Mouse (Mus musculus) neural tube, embryonic 11.5 days (tissue): ENCODE data around the gene Nrg4. TPM values are rescaled to one million over a fixed set of nuclear protein-coding genes. Genes with fewer than 3 reads are reported as not detected.
A peak's percentile ranks its signal among the peaks of the same experiment; 100 is the strongest.

Experiments
- ATAC-seq: fragments of 200-750 bp; cut with Nextera tagmentation; 2 replicates; pipeline ENCODE4 v1.8.0; 2017; ENCODE audit warnings: moderate number of reproducible peaks, mild to moderate bottlenecking, moderate TSS enrichment, moderate library complexity; ENCODE audit not compliant: insufficient read depth, low FRiP score, low TSS enrichment
- DNase-seq: peaks from one replicate; pipeline ENCODE4 v3.0.0-alpha.2; 2015; ENCODE audit warnings: low spot score
- H3K27ac ChIP-seq: fragments of 300-500 bp; sonication (generic); 2 replicates; pipeline ENCODE4 v1.5.1; 2014; ENCODE audit warnings: low read depth, mild to moderate bottlenecking, low read length
- H3K27me3 ChIP-seq: fragments of 300-500 bp; sonication (generic); 2 replicates; pipeline ENCODE4 v1.6.1; 2014; ENCODE audit warnings: mild to moderate bottlenecking, low read length, mixed read lengths; ENCODE audit not compliant: control insufficient read depth, insufficient read depth
- H3K36me3 ChIP-seq: fragments of 300-500 bp; sonication (generic); 2 replicates; pipeline ENCODE4 v1.6.1; 2014; ENCODE audit warnings: mild to moderate bottlenecking, low read length, moderate library complexity, mixed read lengths; ENCODE audit not compliant: control insufficient read depth, insufficient read depth
- H3K4me1 ChIP-seq: fragments of 300-500 bp; sonication (generic); 2 replicates; pipeline ENCODE4 v1.6.1; 2014; ENCODE audit warnings: low read length, mixed read lengths; ENCODE audit not compliant: control insufficient read depth, insufficient read depth
- H3K4me2 ChIP-seq: fragments of 300-500 bp; sonication (generic); 2 replicates; pipeline ENCODE4 v1.6.1; 2014; ENCODE audit warnings: low read depth, mild to moderate bottlenecking, moderate library complexity
- H3K4me3 ChIP-seq: fragments of 300-500 bp; sonication (generic); 2 replicates; pipeline ENCODE4 v1.5.1; 2014; ENCODE audit warnings: low read depth, low read length
- H3K9ac ChIP-seq: fragments of 300-500 bp; sonication (generic); 2 replicates; pipeline ENCODE4 v1.6.1; 2014; ENCODE audit warnings: mild to moderate bottlenecking, low read length
- H3K9me3 ChIP-seq: fragments of 300-500 bp; sonication (generic); 2 replicates; pipeline ENCODE4 v1.6.1; 2016; ENCODE audit warnings: low read length; ENCODE audit not compliant: control insufficient read depth
- WGBS: fragments of 180-500 bp; shearing (Covaris S2); extraction: QIAGEN DNeasy Blood & Tissue Kit; methylation state at CpG from one replicate; pipeline ENCODE4 v1.1.7; 2014; 5-methylcytosine and 5-hydroxymethylcytosine counted together
- polyA plus RNA-seq: library from polyadenylated mRNA; unstranded; fragments of >200 nt; fragmentation: Nextera tagmentation; extraction: Ambion mirVana; gene quantifications from 2 replicates; pipeline ENCODE4 v1.2.1, GENCODE M21; 2014

Gene Nrg4
- polyA plus RNA-seq, 1 experiment from 2014 or later, result 1.1 TPM

DNA sequence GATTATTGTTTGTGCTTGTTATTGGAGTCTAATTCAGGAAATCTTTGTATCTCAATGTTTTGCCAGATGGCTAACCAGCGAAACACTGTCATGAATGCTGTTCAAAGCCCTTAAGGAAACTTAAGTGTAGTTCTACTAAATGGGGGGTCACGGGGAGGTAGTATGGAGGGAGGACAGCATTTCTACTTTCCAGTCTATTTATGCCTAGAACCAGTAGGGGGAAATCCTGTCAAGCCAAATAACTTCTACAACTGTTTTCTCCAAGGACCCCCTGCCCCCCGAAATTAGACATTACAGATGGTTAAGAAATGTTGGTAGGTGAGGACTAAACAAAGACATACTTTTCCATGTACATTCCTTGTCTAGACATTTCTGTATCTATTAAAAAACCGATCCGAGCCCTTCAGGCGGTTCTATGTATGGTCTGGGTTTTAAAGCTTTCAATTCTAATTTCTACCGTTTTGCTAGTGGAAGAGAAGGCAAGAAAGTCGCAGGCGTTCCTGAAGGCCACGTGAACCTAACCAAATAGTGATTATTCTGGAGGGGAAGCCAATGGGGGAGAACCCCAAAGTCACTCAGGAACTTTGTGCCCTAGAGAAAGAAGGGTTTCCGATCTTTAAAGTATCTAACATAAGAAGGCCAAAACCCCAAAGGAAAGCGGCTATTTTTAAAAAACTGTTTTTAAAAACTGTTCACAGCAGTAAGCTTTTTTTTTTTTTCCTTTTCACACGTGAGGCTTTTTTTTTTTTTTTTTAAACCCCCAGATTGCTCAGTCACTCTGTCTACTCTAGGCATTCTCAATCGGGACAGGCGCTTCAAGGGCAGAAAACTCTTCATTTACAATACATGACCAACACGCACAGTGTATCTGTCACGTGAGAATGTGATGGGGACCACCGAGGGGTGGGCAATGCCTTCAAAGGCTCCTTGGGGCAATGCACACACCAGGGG is 805 bp downstream of the Nrg4 start:
- no peak overlapping the region for H3K27ac ChIP-seq
- DNase-seq (no peak), ATAC-seq (no peak; the same call in 1 of the 2 replicates)
- peak overlapping the region; percentile 50 for H3K4me3 ChIP-seq
- H3K4me1 ChIP-seq, result no peaks in the 10 kb centered on the region
- 17% methylated on average over 18 of the region's 18 CpGs for WGBS
- no peaks in the 10 kb centered on the region for H3K9me3 ChIP-seq
- H3K36me3 ChIP-seq, result no peaks in the 10 kb centered on the region
- H3K27me3 ChIP-seq, result 0 out of 2 replicates have a peak, but pooled peaks cover 4% of the 10 kb centered on the region
- H3K9ac ChIP-seq, result peak overlapping the region; percentile 61
- peak overlapping the region; percentile 58 for H3K4me2 ChIP-seq

DNA sequence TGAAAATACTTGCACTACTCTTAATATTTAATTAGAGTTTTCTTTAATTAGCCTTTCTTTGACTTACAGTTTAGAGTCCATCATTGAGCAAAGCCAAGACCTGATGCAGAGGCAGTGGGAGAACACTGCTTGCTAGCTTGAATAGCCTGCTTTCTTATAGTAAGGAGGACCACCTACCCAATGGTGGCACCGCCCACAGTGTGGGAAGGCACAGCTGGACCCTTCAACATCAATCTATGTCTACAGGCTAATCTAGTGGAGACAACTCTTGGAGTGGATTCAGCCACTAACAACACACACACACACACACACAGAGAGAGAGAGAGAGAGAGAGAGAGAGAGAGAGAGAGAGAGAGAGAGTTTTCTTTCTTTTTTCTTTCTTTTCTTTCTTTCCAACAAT is 1.6 kb downstream of the Nrg4 start:
- DNase-seq (peak; percentile 62), ATAC-seq (peak; percentile 45)
- H3K9me3 ChIP-seq, result no peaks in the 10 kb centered on the region
- H3K4me2 ChIP-seq, result no peak overlapping the region
- no peak overlapping the region for H3K9ac ChIP-seq
- no peaks in the 10 kb centered on the region for H3K4me1 ChIP-seq
- no peak overlapping the region for H3K27ac ChIP-seq
- 0 out of 2 replicates have a peak, but pooled peaks cover 4% of the 10 kb centered on the region for H3K27me3 ChIP-seq
- no peak overlapping the region for H3K4me3 ChIP-seq
- 24% methylated on average over 1 of the region's 1 CpGs for WGBS
- H3K36me3 ChIP-seq, result no peaks in the 10 kb centered on the region

DNA sequence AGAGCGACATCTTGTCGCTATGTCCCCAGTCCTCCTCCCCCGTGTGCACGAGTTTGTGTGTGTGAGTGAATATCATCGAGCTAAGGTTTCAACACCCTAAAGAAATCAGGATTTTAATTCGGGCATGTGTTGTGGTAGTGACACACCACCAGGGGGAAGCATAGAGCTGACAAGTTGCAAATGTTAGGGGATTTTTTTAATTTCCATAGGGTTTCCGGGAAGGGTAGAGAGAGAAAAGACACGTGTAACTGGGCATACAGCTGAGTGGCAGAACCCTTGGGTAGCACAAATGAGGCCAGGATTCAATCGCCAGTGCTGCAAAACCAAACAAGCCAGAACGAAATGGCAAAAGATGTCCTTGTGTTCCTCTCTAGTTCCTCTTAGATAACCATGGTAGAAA is 2.1 kb downstream of the Nrg4 start:
- WGBS, result 55% methylated on average over 10 of the region's 10 CpGs

DNA sequence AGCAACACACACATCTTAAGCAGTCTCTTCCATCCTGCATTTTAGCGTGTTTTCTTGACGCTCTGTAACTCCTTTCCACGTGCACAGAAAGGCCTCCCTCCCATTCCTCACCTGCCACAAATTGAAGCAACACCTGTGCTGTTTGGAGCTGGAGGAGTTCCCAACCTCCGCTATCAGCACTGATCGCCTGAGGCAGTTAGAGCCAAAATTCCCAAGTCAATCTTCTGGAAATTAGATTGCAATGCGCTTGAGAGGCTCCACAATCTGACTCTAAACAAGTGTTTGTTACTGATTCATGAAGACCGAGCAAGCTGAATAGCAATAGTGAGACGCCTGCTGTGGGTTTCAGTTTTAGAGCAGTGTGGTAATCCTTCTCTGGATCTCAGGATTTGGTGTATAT is 2.6 kb downstream of the Nrg4 start:
- H3K4me3 ChIP-seq, result no peak overlapping the region
- no peaks in the 10 kb centered on the region for H3K4me1 ChIP-seq
- no peak overlapping the region for H3K4me2 ChIP-seq
- 0 out of 2 replicates have a peak, but pooled peaks cover 4% of the 10 kb centered on the region for H3K27me3 ChIP-seq
- WGBS, result 57% methylated on average over 8 of the region's 8 CpGs
- H3K27ac ChIP-seq, result no peak overlapping the region
- DNase-seq (no peak), ATAC-seq (no peak)
- no peaks in the 10 kb centered on the region for H3K36me3 ChIP-seq
- H3K9me3 ChIP-seq, result no peaks in the 10 kb centered on the region
- no peak overlapping the region for H3K9ac ChIP-seq

More for the DNA sequence above, 2.1 kb downstream of the Nrg4 start:
- ATAC-seq, result no peak
- Histone ChIP-seq H3K4me3 (no peak overlapping the region), H3K27me3 (0 out of 2 replicates have a peak, but pooled peaks cover 4% of the 10 kb centered on the region), H3K27ac (no peak overlapping the region), H3K4me2 (no peak overlapping the region), H3K4me1 (no peaks in the 10 kb centered on the region), H3K9ac (no peak overlapping the region), H3K9me3 (no peaks in the 10 kb centered on the region), H3K36me3 (no peaks in the 10 kb centered on the region)
- DNase-seq, result no peak

- WGBS, result 91% methylated on average over 1 of the region's 1 CpGs
- Histone ChIP-seq H3K27ac (no peak overlapping the region), H3K9ac (no peak overlapping the region), H3K27me3 (no peaks in the 10 kb centered on the region), H3K4me1 (no peaks in the 10 kb centered on the region), H3K4me3 (no peak overlapping the region), H3K36me3 (no peaks in the 10 kb centered on the region), H3K4me2 (no peak overlapping the region), H3K9me3 (no peaks in the 10 kb centered on the region)
- ATAC-seq (no peak), DNase-seq (no peak)
These were observed 4.0 kb downstream of the Nrg4 start for GRCm38 (mm10) chr9:55322641-55323040.

- Histone ChIP-seq H3K9me3 (no peaks in the 10 kb centered on the region), H3K9ac (no peak overlapping the region), H3K4me3 (no peak overlapping the region), H3K27ac (no peak overlapping the region), H3K36me3 (no peaks in the 10 kb centered on the region), H3K4me1 (no peaks in the 10 kb centered on the region), H3K27me3 (no peaks in the 10 kb centered on the region), H3K4me2 (no peak overlapping the region)
- DNase-seq (no peak), ATAC-seq (no peak)
- whole genome bisulfite sequencing, result 67% methylated on average over 12 of the region's 12 CpGs
These were observed 12.9 kb downstream of the Nrg4 start for GRCm38 (mm10) chr9:55313619-55314261.

DNA sequence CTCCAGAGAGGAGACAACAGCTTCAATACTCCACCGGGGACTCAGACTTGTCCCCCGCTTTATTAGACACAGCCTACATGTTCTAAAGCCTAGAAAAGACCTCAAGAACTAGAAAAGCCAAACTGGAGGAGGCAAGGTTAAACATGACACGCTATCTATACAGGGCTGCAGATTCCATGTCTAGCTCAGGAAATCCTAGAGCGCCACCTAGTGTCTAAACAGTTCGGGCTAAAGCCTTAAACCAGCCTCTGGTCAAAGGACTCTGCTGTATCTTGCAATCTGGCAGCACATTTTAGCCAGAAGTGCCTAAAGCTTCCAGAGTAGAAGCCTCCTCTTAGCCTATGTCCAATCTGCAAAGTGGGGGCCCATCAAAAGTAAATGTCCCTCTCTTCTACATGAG is 15.1 kb downstream of the Nrg4 start:
- WGBS, result 8% methylated on average over 5 of the region's 5 CpGs

GRCm38 (mm10) chr9:55308455-55308854 is 18.2 kb downstream of the Nrg4 start:
- H3K36me3 ChIP-seq, result no peaks in the 10 kb centered on the region
- H3K9me3 ChIP-seq, result no peaks in the 10 kb centered on the region
- H3K4me3 ChIP-seq, result no peak overlapping the region
- no peaks in the 10 kb centered on the region for H3K4me1 ChIP-seq
- H3K9ac ChIP-seq, result no peak overlapping the region
- H3K27me3 ChIP-seq, result no peaks in the 10 kb centered on the region
- no peak overlapping the region for H3K27ac ChIP-seq
- no peak overlapping the region for H3K4me2 ChIP-seq
- 80% methylated on average over 5 of the region's 5 CpGs for WGBS
- DNase-seq (no peak), ATAC-seq (no peak)

More for the DNA sequence above, 15.1 kb downstream of the Nrg4 start:
- no peaks in the 10 kb centered on the region for H3K4me1 ChIP-seq
- H3K9me3 ChIP-seq, result no peaks in the 10 kb centered on the region
- no peak overlapping the region for H3K4me3 ChIP-seq
- no peaks in the 10 kb centered on the region for H3K36me3 ChIP-seq
- DNase-seq, result peak; percentile 77
- ATAC-seq, result no peak
- no peak overlapping the region for H3K4me2 ChIP-seq
- H3K27me3 ChIP-seq, result no peaks in the 10 kb centered on the region
- H3K27ac ChIP-seq, result no peak overlapping the region
- no peak overlapping the region for H3K9ac ChIP-seq
